ENCODE assay signal across 20 mouse cellular contexts in the genomic region with DNA sequence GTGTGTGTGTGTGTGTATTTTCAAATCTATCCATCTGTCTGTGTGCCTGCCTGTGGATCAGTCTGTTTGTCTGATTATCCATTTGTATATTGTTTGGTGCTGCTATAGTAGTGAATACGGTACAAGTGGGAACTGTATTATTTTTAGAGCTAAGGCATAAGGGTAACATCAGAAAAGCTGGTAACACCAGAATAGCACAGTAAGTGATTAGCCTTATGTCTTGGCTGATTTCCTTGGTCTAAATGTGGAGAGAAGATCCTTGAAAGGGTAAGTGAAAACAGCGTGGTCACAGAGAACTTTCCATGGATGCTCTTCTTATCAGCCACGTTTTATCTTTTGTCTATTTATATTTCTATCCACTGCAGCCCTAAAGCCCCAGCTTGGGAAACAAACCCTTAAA.
A peak's percentile ranks its signal among the peaks of the same experiment; 100 is the strongest.
DNase-seq lines count a peak whose midpoint lies in the region; ATAC-seq lines count a peak whose summit lies in the region.
"Had no signal": no experiment of that assay in that cellular context is flagged by ENCODE, and none has a peak within 500 bp of the region (broad histone marks: within the 10 kb centered on the region; RNA-seq: fewer than 3 reads in every experiment).

No protein-coding gene starts in this region.

- H3K27me3 ChIP-seq in heart, embryonic 11.5 days (ENCODE audit: control insufficient read depth, insufficient read depth, low read length), result no peaks in the 10 kb centered on the region
- no peaks in the 10 kb centered on the region for H3K27me3 ChIP-seq in heart, embryonic 15.5 days
- H3K27me3 ChIP-seq in kidney, embryonic 14.5 days (ENCODE audit: control insufficient read depth, insufficient read depth, low read length), result no peaks in the 10 kb centered on the region
- H3K27me3 ChIP-seq: embryonic facial prominence, embryonic 13.5 days; hindbrain, embryonic 13.5 days had no signal

- peak; percentile 66 for DNase-seq in heart, adult 8-10 months (ENCODE audit: low spot score)
- no peak for DNase-seq in heart, postnatal 14 days
- no peak for DNase-seq in testis, postnatal 14 days (ENCODE audit: low spot score)
- DNase-seq in left cerebral cortex, postnatal 4 days, result no peak
- DNase-seq: adrenal gland, adult 8-10 months; adrenal gland, postnatal 36 days; cerebellum, adult 11 months; cerebellum, adult 8-10 months; cerebellum, postnatal 14 days; gastrocnemius, postnatal 10 days; kidney, adult 11 months; kidney, adult 9 months had no signal

- no peak overlapping the region for H3K4me3 ChIP-seq in heart, embryonic 11.5 days (ENCODE audit: low read depth, low read length)
- no peak overlapping the region for H3K4me3 ChIP-seq in heart, embryonic 15.5 days
- no peak overlapping the region for H3K4me3 ChIP-seq in kidney, embryonic 14.5 days (ENCODE audit: low read length)
- H3K4me3 ChIP-seq: embryonic facial prominence, embryonic 13.5 days; forebrain, embryonic 12.5 days; hindbrain, embryonic 13.5 days had no signal

- 24% methylated on average over 3 of the region's 3 CpGs for WGBS in heart, embryonic 11.5 days (ENCODE audit: insufficient replicate concordance)
- 24% methylated on average over 3 of the region's 3 CpGs for WGBS in heart, embryonic 15.5 days
- 83% methylated on average over 3 of the region's 3 CpGs for WGBS in kidney, embryonic 14.5 days

- no peak for ATAC-seq in heart, embryonic 11.5 days (replicated peaks; ENCODE audit: insufficient number of reproducible peaks, low FRiP score, low TSS enrichment)
- peak; percentile 74 for ATAC-seq in heart, embryonic 15.5 days (replicated peaks; ENCODE audit: insufficient number of reproducible peaks, insufficient read depth, low FRiP score, low read depth)
- ATAC-seq in kidney, embryonic 14.5 days (ENCODE audit: low FRiP score, low TSS enrichment), result no peak
- ATAC-seq: forebrain, embryonic 16.5 days; hindbrain, postnatal 0 days had no signal

- H3K27ac ChIP-seq in heart, embryonic 11.5 days (ENCODE audit: low read depth, low read length), result peak overlapping the region; percentile 59; the same call in 1 of the 2 replicates
- H3K27ac ChIP-seq in heart, embryonic 15.5 days, result peak overlapping the region; percentile 73
- no peak overlapping the region for H3K27ac ChIP-seq in kidney, embryonic 14.5 days (ENCODE audit: low read depth, low read length)
- H3K27ac ChIP-seq: embryonic facial prominence, embryonic 13.5 days; forebrain, embryonic 12.5 days; hindbrain, embryonic 13.5 days; hindbrain, postnatal 0 days had no signal

- no peaks in the 10 kb centered on the region for H3K4me1 ChIP-seq in heart, embryonic 11.5 days (ENCODE audit: control insufficient read depth, insufficient read depth, low read length)
- peaks cover 7% of the 10 kb centered on the region; the same call in 1 of the 2 replicates for H3K4me1 ChIP-seq in heart, embryonic 15.5 days (replicated peaks)
- H3K4me1 ChIP-seq in kidney, embryonic 14.5 days (ENCODE audit: control insufficient read depth, insufficient read depth, low read length), result no peaks in the 10 kb centered on the region
- H3K4me1 ChIP-seq: embryonic facial prominence, embryonic 13.5 days; forebrain, embryonic 12.5 days; hindbrain, embryonic 13.5 days had no signal

- H3K9ac ChIP-seq in heart, embryonic 11.5 days (ENCODE audit: low read depth, low read length), result no peak overlapping the region
- no peak overlapping the region for H3K9ac ChIP-seq in heart, embryonic 15.5 days
- H3K9ac ChIP-seq in kidney, embryonic 14.5 days (ENCODE audit: low read depth, low read length), result no peak overlapping the region
- H3K9ac ChIP-seq: embryonic facial prominence, embryonic 13.5 days; forebrain, embryonic 12.5 days; hindbrain, embryonic 13.5 days had no signal

- H3K4me2 ChIP-seq in heart, embryonic 11.5 days, result peak overlapping the region; percentile 35; the same call in 1 of the 2 replicates
- peak overlapping the region; percentile 33 for H3K4me2 ChIP-seq in heart, embryonic 15.5 days
- H3K4me2 ChIP-seq in kidney, embryonic 14.5 days (replicated peaks; ENCODE audit: low read depth, low read length), result no peak overlapping the region
- H3K4me2 ChIP-seq: embryonic facial prominence, embryonic 13.5 days; forebrain, embryonic 12.5 days; hindbrain, embryonic 13.5 days had no signal

- no peaks in the 10 kb centered on the region for H3K9me3 ChIP-seq in heart, embryonic 11.5 days (replicated peaks; ENCODE audit: control insufficient read depth, low read length)
- H3K9me3 ChIP-seq in heart, embryonic 15.5 days (replicated peaks), result no peaks in the 10 kb centered on the region
- H3K9me3 ChIP-seq in kidney, embryonic 14.5 days (ENCODE audit: control insufficient read depth, low read length), result no peaks in the 10 kb centered on the region
- H3K9me3 ChIP-seq: embryonic facial prominence, embryonic 13.5 days; forebrain, embryonic 12.5 days; hindbrain, embryonic 13.5 days had no signal

- intact Hi-C loops in heart, postnatal 14 days (cut with DNase I), result no loop called here
- intact Hi-C loops in left cerebral cortex, postnatal 4 days (cut with DNase I), result no loop called here

- H3K36me3 ChIP-seq in heart, embryonic 11.5 days (ENCODE audit: control insufficient read depth, insufficient read depth, low read length), result no peaks in the 10 kb centered on the region
- H3K36me3 ChIP-seq in heart, embryonic 15.5 days, result no peaks in the 10 kb centered on the region
- no peaks in the 10 kb centered on the region for H3K36me3 ChIP-seq in kidney, embryonic 14.5 days (ENCODE audit: control insufficient read depth, insufficient read depth, low read length)
- H3K36me3 ChIP-seq: embryonic facial prominence, embryonic 13.5 days; forebrain, embryonic 12.5 days; hindbrain, embryonic 13.5 days had no signal
